Mouse (Mus musculus) stomach, embryonic 16.5 days (tissue): ENCODE measurements around the gene Trim47. TPM values are rescaled to one million over a fixed set of nuclear protein-coding genes. Genes with fewer than 3 reads are reported as not detected.

Source experiments
- ATAC-seq: fragments of 200-750 bp; cut with Nextera tagmentation; 2 replicates; pipeline ENCODE4 v1.8.0; 2017; ENCODE audit warnings: moderate number of reproducible peaks, moderate TSS enrichment; ENCODE audit not compliant: insufficient read depth, low FRiP score
- H3K27ac ChIP-seq: fragments of 300-500 bp; sonication (generic); 2 replicates; pipeline ENCODE4 v1.5.1; 2014; ENCODE audit warnings: low read length
- H3K27me3 ChIP-seq: fragments of 300-500 bp; sonication (generic); 2 replicates; pipeline ENCODE4 v1.6.1; 2014; ENCODE audit warnings: low read length, control low read depth, mixed read lengths; ENCODE audit not compliant: control insufficient read depth, insufficient read depth
- H3K36me3 ChIP-seq: fragments of 300-500 bp; sonication (generic); 2 replicates; pipeline ENCODE4 v1.6.1; 2014; ENCODE audit warnings: low read length; ENCODE audit not compliant: control insufficient read depth, insufficient read depth
- H3K4me1 ChIP-seq: fragments of 300-500 bp; sonication (generic); 2 replicates; pipeline ENCODE4 v1.6.1; 2014; ENCODE audit warnings: low read length, control low read depth, mixed read lengths; ENCODE audit not compliant: control insufficient read depth, insufficient read depth
- H3K4me2 ChIP-seq: fragments of 300-500 bp; sonication (generic); 2 replicates; pipeline ENCODE4 v1.6.1; 2014; ENCODE audit warnings: low read depth, low read length, mixed read lengths
- H3K4me3 ChIP-seq: fragments of 300-500 bp; sonication (generic); replicated peaks from 2 replicates; pipeline ENCODE4 v1.5.1; 2014; ENCODE audit warnings: mild to moderate bottlenecking, low read length
- H3K9ac ChIP-seq: fragments of 300-500 bp; sonication (generic); 2 replicates; pipeline ENCODE4 v1.6.1; 2014; ENCODE audit warnings: low read length
- H3K9me3 ChIP-seq: fragments of 300-500 bp; sonication (generic); replicated peaks from 2 replicates; pipeline ENCODE4 v1.6.1; 2016; ENCODE audit warnings: low read length, control low read depth; ENCODE audit not compliant: control insufficient read depth
- whole genome bisulfite sequencing: fragments of 180-500 bp; shearing (Covaris S2); extraction: QIAGEN DNeasy Blood & Tissue Kit; methylation state at CpG from one replicate; pipeline ENCODE4 v1.1.7; 2014; 5-methylcytosine and 5-hydroxymethylcytosine counted together
- polyA plus RNA-seq: library from polyadenylated mRNA; unstranded; fragments of >200 nt; fragmentation: Nextera tagmentation; extraction: Ambion mirVana; gene quantifications from 2 replicates; pipeline ENCODE4 v1.2.1, GENCODE M21; 2015

Trim47 gene
- 22.7 and 23.1 TPM in 2 replicates for polyA plus RNA-seq

DNA sequence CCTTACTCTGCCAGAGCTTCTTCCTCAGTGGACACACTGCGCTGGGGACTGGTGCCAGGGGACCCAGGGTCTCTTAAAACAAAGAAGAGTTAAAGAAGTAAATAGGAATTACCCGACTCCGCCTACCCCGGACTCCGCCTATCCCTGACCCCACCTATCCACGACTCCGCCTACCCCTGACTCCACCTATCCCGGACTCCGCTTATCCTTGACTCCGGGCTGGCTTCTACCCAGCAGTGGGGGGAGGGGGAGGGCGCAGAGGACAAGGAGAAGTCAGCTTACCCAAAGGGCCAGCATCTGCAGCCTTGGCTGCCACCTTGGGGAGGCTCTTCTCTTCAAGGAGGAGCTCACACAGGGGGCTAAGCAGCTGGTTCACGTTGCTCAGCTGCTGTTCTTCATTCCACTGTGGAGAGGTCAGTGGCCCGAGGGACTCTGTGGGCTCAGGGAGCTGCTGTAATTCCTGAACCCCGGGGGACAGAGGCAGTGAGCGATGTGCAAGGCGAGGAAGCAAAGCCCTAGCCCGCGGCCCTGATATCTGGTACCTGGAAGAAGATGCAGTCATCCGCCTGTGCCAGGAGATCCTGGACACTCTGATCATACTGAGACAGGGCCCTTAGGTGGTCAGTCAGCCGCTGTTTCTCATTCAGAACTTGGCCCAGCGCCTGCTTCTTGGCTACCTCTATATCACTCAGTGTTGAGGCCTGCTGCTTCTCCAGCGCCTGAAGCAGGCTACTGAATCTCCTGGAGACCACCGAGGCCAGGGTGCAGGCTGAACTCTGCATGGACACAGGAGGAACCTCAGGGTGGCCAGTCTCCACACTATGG lies at the start of gene Trim47:
Gene Trim47 (minus strand): TSS at position 55 of the 825 bp plus-strand sequence.
- peaks cover 15% of the 10 kb centered on the region for H3K36me3 ChIP-seq
- H3K9ac ChIP-seq: peak within 1 kb of the TSS; percentile 65
- peak within 1 kb of the TSS; percentile 45 for H3K4me2 ChIP-seq
- H3K27me3 ChIP-seq: no peaks in the 10 kb centered on the region
- ATAC-seq: peak; percentile 54
- peak within 1 kb of the TSS; percentile 9; the same call in 1 of the 2 replicates for H3K4me3 ChIP-seq
- 28% methylated on average over 23 of the region's 23 CpGs for WGBS
- H3K9me3 ChIP-seq: no peaks in the 10 kb centered on the region
- H3K4me1 ChIP-seq: peaks cover 35% of the 10 kb centered on the region
- peak within 1 kb of the TSS; percentile 75 for H3K27ac ChIP-seq

DNA sequence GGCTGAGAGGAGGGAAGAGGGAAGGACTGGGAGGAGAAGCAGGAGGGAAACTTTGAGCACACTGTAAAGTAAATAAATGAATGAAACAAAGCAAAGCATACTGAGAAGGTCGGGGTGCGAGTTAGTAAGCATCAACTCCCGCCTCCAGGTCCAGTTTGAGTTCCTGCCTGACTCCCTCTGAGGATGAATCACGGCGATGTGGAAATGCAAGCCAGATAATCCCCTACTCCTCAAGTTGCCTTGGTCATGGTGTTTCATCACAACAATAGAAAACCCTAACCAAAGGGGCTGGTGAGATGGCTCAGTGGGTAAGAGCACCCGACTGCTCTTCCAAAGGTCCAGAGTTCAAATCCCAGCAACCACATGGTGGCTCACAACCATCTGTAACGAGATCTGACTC lies 49.0 kb upstream of the Trim47 start:
- H3K4me2 ChIP-seq: no peak overlapping the region
- no peak overlapping the region for H3K9ac ChIP-seq
- ATAC-seq: no peak
- H3K4me3 ChIP-seq: no peak overlapping the region
- 78% methylated on average over 7 of the region's 7 CpGs for WGBS
- H3K36me3 ChIP-seq: peaks cover 10% of the 10 kb centered on the region
- no peaks in the 10 kb centered on the region for H3K9me3 ChIP-seq
- no peak overlapping the region for H3K27ac ChIP-seq
- no peaks in the 10 kb centered on the region for H3K27me3 ChIP-seq
- no peaks in the 10 kb centered on the region for H3K4me1 ChIP-seq

DNA sequence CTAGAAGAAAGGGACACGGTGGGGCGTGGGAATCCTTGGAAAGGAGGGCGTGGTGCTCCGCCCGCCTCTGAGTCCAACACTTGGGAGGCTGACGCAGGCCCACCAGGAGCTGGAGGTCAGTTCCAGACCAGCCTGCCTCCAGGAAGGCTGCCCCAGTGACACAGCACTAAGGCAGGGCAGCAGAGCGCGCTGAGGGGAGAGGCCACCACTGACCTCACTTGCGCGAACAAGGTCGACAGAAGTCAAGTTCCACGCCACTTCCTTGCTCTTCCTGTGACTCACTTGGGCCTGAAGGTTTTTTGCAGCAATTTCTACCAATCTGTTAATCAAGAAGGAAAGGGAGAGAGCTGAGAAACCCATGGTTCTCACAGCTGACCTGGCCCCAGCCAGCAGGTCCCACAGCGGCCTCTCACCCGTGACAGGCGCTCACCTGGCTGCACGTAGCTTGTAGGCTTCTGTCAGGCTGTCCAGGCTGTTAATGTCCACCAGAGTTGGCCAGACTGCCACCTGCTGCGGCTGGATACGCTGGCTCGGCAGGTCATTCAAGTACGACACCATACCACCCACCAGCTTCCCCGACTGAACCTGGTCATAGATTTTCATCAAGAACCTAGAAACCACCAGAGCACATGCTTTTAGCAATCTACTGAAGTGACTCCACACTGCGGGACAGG lies 47.9 kb upstream of the Trim47 start:
- no peak overlapping the region for H3K4me3 ChIP-seq
- no peak overlapping the region for H3K9ac ChIP-seq
- peaks cover 10% of the 10 kb centered on the region for H3K36me3 ChIP-seq
- 88% methylated on average over 22 of the region's 22 CpGs for WGBS
- no peak overlapping the region for H3K4me2 ChIP-seq
- no peaks in the 10 kb centered on the region for H3K27me3 ChIP-seq
- H3K4me1 ChIP-seq: no peaks in the 10 kb centered on the region
- no peak for ATAC-seq
- H3K27ac ChIP-seq: no peak overlapping the region; the same call in 1 of the 2 replicates
- H3K9me3 ChIP-seq: no peaks in the 10 kb centered on the region

DNA sequence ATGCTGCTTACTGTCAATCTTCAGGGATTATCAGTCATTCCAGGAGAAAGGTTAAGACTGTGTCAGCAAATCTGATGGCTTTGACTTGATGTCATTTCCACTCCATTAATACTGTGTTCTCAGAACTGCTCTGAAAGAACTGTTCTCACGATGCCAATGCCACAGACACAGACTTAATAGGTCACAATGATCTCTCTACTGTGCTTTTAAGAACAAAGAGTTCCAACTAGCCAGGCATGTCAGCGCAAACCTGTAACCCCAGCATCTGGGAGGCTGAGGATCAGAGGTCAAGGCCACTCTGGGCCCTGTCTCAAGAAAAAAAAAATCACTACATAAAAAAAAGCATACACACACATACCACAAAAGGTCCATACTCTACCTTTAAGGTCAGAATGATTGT lies 44.9 kb upstream of the Trim47 start:
- no peak overlapping the region for H3K4me3 ChIP-seq

GRCm38 (mm10) chr11:116170003-116170800 lies 43.2 kb upstream of the Trim47 start:
- ATAC-seq: no peak
- H3K4me3 ChIP-seq: no peak overlapping the region

More for the DNA sequence above, 44.9 kb upstream of the Trim47 start:
- H3K27me3 ChIP-seq: no peaks in the 10 kb centered on the region
- WGBS: 88% methylated on average over 2 of the region's 2 CpGs
- no peaks in the 10 kb centered on the region; the same call in 1 of the 2 replicates for H3K4me1 ChIP-seq
- H3K27ac ChIP-seq: no peak overlapping the region
- H3K9ac ChIP-seq: no peak overlapping the region; the same call in 1 of the 2 replicates
- H3K4me2 ChIP-seq: no peak overlapping the region
- peaks cover 4% of the 10 kb centered on the region; the same call in 1 of the 2 replicates for H3K36me3 ChIP-seq
- ATAC-seq: no peak
- no peaks in the 10 kb centered on the region for H3K9me3 ChIP-seq

DNA sequence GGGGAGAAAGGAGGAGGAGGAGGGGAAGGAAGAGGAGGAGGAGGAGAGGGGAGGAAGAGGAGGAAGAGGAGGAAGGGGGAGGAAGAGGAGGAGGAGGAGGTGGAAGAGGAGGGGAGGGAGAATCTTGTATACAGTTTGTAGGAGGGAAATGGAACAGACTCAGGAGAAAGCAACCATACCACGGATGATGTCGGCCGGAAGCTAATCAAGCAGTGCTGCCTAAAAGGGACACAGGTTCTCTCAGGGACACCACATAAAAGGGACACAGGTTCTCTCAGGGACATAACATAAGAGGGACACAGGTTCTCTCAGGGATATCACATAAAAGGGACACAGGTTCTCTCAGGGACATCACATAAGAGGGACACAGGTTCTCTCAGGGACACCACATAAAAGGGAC lies 42.2 kb upstream of the Trim47 start:
- H3K9ac ChIP-seq: no peak overlapping the region
- no peak overlapping the region for H3K4me2 ChIP-seq
- ATAC-seq: no peak
- no peak overlapping the region for H3K27ac ChIP-seq
- H3K27me3 ChIP-seq: no peaks in the 10 kb centered on the region
- WGBS: 87% methylated on average over 3 of the region's 3 CpGs
- no peaks in the 10 kb centered on the region for H3K9me3 ChIP-seq
- H3K36me3 ChIP-seq: peaks cover 3% of the 10 kb centered on the region; the same call in 1 of the 2 replicates
- no peak overlapping the region for H3K4me3 ChIP-seq
- no peaks in the 10 kb centered on the region; the same call in 1 of the 2 replicates for H3K4me1 ChIP-seq

More at GRCm38 (mm10) chr11:116170003-116170800, 43.2 kb upstream of the Trim47 start:
- Histone ChIP-seq H3K36me3 (peaks cover 4% of the 10 kb centered on the region; the same call in 1 of the 2 replicates), H3K9ac (no peak overlapping the region), H3K27me3 (no peaks in the 10 kb centered on the region), H3K9me3 (no peaks in the 10 kb centered on the region), H3K4me1 (no peaks in the 10 kb centered on the region; the same call in 1 of the 2 replicates), H3K4me2 (no peak overlapping the region), H3K27ac (no peak overlapping the region)
- WGBS: 74% methylated on average over 5 of the region's 5 CpGs

- Histone ChIP-seq H3K4me3 (peak within 1 kb of the TSS; percentile 81), H3K27me3 (no peaks in the 10 kb centered on the region), H3K9me3 (no peaks in the 10 kb centered on the region), H3K4me2 (peak within 1 kb of the TSS; percentile 94), H3K4me1 (no peaks in the 10 kb centered on the region; the same call in 1 of the 2 replicates), H3K27ac (peak within 1 kb of the TSS; percentile 96), H3K9ac (peak within 1 kb of the TSS; percentile 88), H3K36me3 (no peaks in the 10 kb centered on the region; the same call in 1 of the 2 replicates)
- under 1% methylated on average over 40 of the region's 40 CpGs for WGBS
- peak; percentile 97 for ATAC-seq
Observed at GRCm38 (mm10) chr11:116167884-116168439, 41.0 kb upstream of the Trim47 start, which contains the start of gene Fbf1. TSS of gene Fbf1 (minus strand) at chr11:116168166.

DNA sequence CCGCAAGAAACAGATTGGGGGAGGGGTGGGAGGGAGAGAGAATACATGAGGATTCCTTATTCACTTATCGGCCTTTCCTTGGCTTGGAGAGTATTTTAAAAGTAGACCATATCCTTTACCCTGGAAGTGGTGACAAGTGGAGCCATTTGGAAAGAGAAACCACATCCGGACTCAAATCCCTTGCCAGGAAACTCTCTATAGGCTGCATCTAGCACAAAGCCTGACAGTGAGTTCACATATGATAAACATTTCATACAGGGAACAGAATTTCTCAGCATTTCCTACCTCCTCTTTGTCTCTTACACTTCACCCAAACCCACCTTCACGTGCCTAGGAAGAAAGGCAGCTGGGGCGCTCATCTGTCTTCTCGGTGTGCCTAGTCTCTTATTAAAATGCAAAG lies 40.2 kb upstream of the Trim47 start:
- no peak for ATAC-seq
- Histone ChIP-seq H3K27ac (peak overlapping the region; percentile 96), H3K36me3 (no peaks in the 10 kb centered on the region; the same call in 1 of the 2 replicates), H3K4me2 (peak overlapping the region; percentile 94), H3K27me3 (no peaks in the 10 kb centered on the region), H3K4me3 (peak overlapping the region; percentile 81), H3K9ac (peak overlapping the region; percentile 88), H3K4me1 (no peaks in the 10 kb centered on the region; the same call in 1 of the 2 replicates), H3K9me3 (no peaks in the 10 kb centered on the region)
- 6% methylated on average over 6 of the region's 6 CpGs for WGBS
